Mouse (Mus musculus): Measurements from ENCODE around the gene Gm364. TPM values are rescaled to one million over a fixed set of nuclear protein-coding genes. Genes with fewer than 3 reads are reported as not detected.

The Gm364 gene
- polyA plus RNA-seq (2012), result not detected in 2 replicates

DNA sequence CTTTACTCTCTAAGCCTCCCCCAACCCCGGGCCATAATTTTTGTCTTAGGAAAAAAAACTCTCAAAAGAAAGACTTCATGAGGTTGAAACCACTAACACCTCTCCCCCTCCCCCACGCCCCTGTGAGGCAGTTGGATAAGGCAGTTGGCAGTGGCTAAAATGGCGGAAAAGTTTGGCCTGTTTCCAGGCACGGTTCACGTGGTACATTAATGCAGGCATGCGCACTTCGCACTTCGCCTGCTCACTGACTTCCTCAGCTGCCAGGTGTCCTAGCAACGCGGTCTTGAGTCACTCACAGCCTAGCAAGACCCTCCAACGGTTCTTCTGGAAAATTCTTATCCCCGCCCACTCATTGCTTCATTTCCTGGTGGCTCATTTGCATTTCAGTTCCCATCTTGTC is at the start of gene Gm364:
Gm364 (plus strand) TSS at position 386 of the 400 bp plus-strand sequence.
- no peak for TF ChIP-seq GATA1 (IDR thresholded peaks at IDR 0.05; ENCODE audit: low read length)

DNA sequence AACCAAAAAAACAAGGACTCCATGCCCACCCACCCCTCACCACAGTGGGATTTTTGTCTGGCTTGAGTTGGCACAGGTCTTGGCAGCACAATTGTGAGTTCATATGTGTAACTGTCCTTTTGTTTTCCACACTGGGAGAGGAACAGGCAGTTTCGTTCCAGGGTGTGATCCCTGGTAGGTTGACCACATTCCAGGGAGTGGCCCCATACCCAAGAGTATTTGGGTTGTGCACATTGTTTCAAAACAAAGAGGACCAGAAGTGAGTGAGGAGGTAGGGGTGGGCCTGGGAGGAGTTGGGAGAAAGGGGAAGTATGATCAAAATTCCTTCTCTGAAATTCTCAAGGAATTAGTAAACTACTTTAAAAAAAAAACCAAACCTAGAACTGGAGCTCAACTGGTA is 49.6 kb upstream of the Gm364 start:
- TF ChIP-seq GATA1 (IDR thresholded peaks at IDR 0.05; ENCODE audit: low read length), result no peak

DNA sequence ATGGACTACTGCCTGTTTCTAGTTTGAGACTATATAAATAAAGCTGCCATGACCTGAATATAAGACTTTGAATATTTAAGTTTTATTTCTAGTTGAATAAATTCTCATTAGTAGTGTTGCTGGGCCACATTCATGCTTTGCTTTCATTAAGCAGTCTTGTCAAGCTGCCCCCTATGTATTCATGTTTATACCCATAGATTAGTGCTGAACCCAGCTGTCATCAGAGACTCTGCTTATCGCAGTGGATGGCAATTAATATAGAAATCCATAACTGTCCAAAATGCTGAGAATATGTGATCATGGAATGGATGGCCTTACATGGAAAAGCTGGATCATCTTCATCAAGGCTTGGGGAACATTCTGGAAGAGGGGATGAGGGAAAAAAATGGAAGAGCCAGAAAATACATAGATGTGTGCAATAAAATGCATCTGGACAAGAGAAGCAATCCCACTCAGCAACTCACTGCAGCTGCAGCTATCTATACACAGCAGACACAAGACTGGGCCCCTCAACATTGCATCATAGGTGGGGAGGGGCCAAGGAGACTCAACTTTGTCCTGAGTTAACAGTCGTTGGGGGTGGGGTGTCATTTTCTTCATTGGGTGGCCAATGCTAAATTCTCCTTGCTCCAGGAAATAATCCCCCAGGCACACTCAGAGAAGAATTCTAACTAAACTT is 43.9 kb upstream of the Gm364 start:
- TF ChIP-seq GATA1 (IDR thresholded peaks at IDR 0.05; ENCODE audit: low read length), result no peak

DNA sequence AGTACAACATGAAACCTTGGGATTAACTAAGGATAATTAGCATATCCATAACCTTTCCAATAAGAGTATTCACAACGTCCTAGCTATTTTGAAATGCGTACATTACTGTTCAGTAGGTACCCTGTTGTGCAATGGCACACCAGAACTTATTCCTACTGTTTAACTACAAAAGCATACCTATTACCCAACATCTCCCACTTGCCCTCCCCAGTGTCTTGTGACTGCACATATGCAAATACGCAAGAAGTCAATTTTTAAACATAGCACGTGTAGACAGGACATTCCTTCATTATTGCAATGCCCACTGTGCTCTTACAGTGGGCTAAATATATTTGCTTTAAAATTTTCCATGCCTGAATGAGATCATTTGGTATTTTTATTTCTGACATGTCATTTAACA is 36.0 kb upstream of the Gm364 start:
- no peak for TF ChIP-seq GATA1 (IDR thresholded peaks at IDR 0.05; ENCODE audit: low read length)

DNA sequence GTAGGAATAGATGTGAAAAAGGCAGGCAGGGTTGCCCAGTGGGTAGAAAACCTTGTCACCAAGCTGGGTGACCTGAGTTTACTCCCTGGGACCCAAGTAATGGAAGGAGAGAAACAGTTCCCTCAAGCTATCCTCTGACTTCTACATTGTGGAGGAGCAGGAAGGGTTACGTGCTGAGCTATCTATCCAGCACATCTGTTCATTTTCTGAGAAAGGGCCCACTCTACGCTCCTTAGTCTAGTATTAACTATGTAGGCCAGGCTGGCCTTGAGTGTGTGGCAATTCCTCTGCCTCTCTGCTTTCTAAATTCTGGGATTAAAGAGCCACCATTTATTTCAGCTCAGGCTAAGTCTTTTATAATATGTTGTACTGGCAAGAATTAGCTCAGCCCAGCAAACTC is 35.4 kb upstream of the Gm364 start:
- TF ChIP-seq GATA1 (IDR thresholded peaks at IDR 0.05; ENCODE audit: low read length), result peak; percentile 22

DNA sequence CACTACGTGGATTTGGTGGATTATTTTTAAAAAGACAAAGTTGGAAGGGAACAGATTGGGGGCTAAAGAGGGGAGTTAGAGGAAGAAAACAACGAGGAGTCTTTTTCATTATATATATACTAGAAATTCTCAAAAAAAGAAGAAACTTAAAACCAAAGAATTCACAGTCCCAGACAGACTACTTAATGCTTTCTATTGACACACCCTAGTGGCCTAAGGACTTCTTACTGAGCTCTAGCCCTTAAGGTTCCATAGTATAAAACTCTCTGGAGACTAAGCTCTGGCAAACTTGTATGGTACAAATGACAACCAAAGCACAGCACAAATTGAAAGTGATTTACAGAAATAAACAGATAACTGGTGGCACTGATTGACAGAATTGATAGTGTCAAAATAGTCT is 34.9 kb upstream of the Gm364 start:
- no peak for TF ChIP-seq GATA1 (IDR thresholded peaks at IDR 0.05; ENCODE audit: low read length)

DNA sequence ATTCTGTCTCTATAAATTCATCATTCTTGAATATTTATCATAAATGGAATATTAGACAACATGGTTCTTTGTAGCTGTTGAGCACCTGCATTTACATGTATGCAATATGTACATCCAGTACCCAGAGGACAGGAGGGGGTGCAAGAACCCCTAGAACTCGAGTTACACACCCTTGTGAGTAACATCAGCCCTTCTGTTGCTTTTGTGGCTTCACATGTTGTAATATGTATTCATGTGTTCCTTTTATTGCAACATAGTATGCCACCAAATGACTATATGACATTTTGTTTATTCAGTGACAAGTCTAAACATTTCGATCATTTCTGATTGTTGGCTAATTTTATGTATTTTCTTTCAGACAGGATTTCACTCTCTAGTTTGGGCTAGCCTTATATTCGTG is 31.9 kb upstream of the Gm364 start:
- TF ChIP-seq GATA1 (IDR thresholded peaks at IDR 0.05; ENCODE audit: low read length), result no peak

DNA sequence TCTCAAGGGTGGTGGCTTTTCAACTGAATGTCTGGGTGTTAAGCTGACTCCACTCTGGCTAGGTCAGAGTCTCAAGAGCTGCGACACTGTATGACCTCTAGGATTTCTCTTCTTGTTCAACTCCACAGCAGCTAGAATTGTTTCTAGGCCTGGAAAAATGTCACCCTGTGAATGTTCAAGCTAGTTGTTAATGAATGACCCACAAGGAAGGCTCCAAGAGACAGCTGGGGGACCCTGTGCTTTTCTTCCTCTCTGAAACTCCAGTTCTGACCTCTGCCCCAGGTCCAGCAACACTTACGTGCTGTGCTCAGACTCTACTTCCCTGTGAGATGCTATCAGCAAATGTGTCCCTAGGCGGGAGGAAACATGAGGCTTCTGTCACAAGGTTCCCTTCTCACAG is 30.4 kb upstream of the Gm364 start:
- TF ChIP-seq GATA1 (IDR thresholded peaks at IDR 0.05; ENCODE audit: low read length), result no peak

DNA sequence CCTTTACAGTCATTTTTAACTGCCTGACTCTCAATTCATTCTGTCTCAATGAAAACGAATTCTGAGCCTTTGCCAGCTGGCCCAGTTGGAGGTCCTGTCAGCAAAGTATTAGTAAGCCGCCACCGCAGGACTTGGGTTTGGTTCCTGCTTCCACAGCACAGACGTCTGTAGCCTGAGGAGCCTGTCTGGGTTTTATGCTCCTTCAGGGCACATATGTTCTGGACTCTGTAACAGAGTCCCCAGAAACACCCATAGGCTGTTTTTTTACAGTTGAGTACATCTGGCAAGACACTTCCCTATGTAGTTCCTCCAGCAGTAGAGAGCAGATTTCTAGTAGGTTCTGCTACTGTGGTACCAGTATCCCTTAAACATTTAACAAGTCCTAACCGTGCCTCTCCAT is 28.0 kb upstream of the Gm364 start:
- no peak for TF ChIP-seq GATA1 (IDR thresholded peaks at IDR 0.05; ENCODE audit: low read length)

DNA sequence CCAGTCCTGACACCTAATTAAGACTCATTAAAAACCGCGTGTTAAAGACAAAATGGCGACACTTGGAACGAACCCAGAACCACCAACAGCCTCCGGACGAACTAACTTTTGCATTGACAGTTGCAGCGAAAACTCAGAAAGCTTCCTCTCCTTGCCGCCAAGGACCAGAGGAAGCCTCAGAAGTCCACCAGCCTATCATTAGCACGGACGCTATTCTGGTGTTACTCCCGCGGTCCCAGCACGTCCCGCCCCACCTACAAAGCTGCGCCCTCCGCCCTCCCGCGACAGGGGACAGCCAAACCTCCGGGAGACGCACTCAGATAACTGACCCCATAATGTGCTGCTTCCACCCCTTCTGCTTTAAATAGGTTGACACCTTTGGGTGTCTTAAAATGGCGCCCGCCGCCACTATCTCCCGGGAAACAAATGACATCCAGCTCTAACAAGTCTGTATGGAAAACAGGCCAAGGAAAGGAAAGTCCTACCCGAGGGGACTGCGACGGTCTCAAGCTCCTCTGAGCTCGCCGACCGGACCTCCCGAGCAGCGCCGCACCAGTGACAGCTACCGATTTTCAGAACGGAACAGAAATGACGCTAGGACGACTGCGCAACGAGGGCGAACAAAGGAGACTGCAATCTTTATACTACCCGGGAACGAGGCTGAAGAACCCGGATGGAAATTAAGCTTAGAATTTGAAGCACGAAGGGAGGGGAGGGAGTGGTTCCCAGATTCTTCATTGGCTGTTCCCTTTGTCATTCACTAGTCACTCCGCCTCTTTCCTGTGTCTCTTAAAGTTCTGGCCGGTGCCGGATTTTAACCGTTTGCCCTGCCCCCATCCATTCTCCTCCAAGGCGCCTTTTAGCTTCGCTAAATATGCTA is 16.3 kb upstream of the Gm364 start, which contains the start of gene Rbmx:
Rbmx (minus strand) TSS at position 670 of the 880 bp plus-strand sequence.
- TF ChIP-seq GATA1 (IDR thresholded peaks at IDR 0.05; ENCODE audit: low read length), result no peak

DNA sequence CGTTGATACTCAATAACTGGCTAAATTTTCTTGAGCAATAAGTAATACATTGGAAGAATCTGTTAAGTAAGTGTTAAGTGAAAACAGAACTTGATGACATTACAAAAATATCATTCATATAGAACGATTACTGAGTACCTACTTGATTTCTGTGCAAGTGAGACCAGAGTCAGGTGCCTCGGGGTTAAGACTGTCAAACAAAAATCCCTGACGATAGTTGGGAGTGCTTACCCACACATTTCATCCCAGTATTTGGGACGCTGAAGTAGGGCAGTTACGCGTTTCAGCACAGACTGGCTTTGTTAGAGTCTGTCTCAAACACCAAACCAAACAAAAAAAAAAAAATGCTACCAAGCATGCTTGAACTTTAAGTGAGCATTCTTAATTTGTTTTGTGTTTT is 15.5 kb upstream of the Gm364 start:
- no peak for TF ChIP-seq GATA1 (IDR thresholded peaks at IDR 0.05; ENCODE audit: low read length)

DNA sequence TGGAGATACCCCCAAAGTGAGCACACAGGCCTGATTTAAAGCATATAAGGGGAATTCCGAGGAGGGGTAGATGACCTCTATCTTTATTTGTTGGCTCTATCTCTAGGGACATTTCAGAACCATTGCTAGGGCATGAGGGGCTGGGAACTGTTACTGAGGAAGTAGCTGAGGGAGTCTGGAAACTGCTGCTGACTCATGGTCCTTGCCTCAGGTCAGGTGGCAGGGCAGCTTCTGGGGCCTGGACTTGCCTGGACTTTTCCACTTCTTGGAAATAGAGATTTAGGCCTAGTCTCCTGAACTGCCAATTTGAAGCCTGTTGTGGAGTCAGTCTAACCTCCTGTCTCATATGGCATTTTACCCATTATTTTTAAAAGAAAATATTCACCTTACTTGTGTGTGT is 7.6 kb upstream of the Gm364 start:
- TF ChIP-seq GATA1 (IDR thresholded peaks at IDR 0.05; ENCODE audit: low read length), result no peak

DNA sequence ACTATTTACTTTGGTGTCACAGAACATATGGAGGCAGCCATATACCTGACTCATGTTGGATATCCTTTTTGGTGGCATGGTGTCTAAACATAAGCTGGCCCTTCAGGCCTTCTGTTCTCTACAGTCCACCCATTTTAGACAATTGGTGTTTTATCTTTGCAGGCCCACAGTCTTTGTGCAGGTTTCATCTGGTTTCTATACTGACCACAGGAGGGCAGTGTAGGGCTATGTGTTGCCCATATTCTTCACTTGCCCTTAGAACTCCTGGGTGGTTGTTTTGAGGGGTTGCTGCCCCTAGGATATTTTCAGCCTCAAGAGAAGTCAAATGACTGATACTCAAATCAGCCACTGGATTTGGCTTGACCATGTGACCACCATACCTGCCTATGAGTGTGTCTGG is 5.3 kb upstream of the Gm364 start:
- TF ChIP-seq GATA1 (IDR thresholded peaks at IDR 0.05; ENCODE audit: low read length), result no peak

DNA sequence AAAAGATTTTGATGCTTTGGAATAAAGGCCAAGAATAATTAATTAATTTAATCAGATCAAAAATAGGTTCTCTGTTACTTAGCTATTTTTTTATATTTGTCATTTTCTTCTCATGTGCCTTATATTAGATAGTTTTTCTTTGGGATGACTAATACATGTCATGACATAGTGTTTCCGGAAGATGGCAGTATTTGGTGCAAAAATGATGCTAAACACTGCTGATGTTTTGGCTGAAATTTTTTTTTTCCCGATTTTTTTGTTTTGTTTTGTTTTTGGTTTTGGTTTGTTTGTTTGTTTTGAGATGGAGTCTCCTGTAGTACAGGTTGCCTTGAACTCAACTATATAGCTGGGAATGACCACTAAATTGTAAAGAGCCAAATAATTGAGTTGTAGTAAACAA is 22.7 kb downstream of the Gm364 start:
- no peak for TF ChIP-seq GATA1 (IDR thresholded peaks at IDR 0.05; ENCODE audit: low read length)

DNA sequence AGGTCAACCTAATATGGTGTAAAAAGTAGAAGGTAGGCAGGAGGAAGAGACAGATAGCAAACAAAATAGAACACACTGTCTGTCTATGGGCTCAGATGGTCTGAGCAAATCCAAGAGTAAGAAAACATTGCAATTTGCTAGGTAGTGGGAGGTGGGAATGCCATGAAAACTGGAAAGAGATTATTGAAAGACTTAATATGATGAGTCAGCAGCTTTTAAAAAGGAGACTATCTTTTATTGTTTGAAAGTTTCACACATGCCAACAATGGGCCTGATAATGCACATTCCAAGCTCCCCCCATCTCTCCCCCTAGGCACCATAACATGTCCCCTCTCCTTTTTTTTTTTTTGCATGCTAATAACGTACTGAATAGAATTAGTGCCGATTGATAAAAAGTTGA is 24.9 kb downstream of the Gm364 start:
- TF ChIP-seq GATA1 (IDR thresholded peaks at IDR 0.05; ENCODE audit: low read length), result no peak

DNA sequence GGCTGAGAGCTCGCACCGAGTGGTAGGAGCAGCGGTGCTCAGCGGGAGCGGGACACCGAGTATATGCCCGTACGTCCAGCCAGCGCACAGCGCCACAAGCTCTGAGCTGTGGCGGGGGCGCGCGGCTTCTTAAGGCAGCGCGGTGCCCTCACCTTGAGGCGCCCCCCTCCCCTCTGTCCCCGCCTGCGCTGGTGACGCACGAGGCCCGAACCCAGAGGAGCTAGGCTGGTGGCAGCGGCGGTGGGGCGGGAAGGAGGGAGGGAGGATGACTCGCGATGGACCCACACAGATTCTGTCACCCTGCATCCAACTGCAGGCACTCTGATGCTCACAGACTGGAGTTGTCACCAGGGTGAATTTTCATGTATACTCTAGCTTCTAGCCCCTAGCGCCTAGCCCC is 94.7 kb downstream of the Gm364 start, which contains the start of gene Gpr101:
Gpr101 (minus strand) TSS at position 124 of the 400 bp plus-strand sequence.
- no peak for TF ChIP-seq GATA1 (IDR thresholded peaks at IDR 0.05; ENCODE audit: low read length)

DNA sequence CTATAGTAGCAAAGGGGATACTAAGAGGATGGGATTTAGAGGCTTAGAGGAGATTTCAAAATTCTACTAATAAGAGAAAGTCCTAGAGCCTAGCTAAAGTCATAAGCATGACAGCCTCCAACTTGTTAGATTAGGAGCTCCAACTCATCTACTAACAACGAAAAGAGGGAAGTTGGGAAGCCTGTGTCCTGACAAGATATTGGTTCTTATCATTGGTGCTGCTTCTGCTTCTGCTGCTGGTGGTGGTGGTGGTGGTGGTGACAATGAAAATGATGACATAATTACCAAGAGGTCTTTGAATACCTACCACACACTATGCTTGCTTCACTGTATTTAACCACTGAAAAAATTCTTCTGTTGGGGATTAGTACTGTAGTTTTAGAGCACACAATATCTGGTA is 97.3 kb downstream of the Gm364 start:
- TF ChIP-seq GATA1 (IDR thresholded peaks at IDR 0.05; ENCODE audit: low read length), result no peak
